Mouse (Mus musculus) cerebellum, adult 8-10 months (tissue): ENCODE results near the gene Slbp.

ENCODE experiments used
- DNase-seq: peaks from one replicate; pipeline ENCODE4 v3.0.0; 2022

The Slbp gene

DNA sequence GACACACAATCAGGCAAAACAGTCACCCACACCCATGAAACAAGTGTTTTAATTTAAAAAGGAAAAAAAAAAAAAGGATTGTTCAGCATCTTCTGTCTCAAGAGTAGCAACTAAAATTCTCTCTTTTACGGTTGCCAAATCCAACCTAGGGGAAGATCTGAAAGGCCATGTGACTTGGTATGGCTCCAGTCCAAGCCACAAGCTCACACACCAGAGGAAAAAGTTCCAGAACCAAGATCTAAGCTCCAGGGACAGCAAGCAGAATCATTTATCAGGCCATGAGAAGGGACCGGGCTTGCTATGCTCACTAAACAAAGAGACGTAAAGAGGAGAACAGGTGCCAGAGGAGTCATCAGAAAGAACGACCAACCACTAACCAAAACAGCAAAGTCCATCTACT, 24.4 kb downstream of the Slbp start:
- no peak for DNase-seq

DNA sequence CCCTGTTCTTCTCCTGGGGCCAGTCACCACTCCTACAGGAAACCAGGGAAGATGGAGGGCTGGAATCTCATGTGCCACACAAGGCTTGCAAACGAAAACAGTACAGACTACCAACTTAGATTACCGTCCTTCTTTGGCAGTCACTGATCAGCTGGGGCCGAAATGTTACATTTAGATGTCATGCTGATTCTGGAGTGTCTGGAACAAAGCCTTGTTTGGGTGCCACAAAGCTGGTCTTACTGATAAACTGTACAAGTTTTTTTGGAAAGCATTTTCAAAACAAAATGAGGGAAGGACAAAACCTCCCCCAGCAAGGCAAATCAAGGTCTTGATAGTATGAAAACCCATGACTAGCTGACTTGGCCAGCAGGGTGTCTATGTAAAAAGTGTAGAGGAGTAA, 28.6 kb downstream of the Slbp start:
- no peak for DNase-seq

DNA sequence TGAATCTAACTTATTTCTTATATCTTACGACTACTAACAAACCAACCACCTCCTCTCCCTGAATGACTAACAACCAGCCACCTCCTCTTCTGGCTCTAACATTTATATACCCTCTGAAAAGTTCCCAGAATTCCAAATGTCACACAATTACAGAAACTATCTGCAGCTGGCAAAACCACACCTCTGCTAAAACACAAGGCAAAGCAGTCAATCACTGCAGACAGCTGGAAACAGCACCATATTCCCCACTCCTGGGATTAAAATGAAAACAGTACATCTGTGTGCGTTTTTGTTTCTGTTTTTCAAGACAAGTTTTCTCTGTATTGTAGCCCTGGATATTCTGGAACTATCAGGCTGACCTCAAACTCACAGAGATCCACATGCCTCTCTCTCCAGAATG, 29.7 kb downstream of the Slbp start:
- DNase-seq: no peak

DNA sequence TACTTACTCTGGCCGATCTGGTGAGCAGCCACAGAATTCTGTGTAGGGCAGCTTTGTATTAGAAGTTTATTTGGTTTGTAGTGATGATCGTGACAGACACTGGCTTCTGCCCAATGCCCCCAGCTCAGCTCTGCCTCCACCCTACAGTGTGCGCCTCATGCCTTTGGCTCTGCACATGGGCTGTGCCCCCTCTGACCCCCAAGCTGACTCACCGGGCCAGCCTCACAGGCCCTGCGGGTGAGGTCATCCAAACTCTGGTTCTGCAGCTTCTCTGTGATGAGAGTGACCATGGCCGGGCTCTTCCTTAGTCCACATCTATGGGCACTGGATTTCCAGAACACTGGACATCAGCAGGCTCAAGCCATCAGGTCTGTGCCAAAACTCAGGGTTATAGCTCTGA, 38.0 kb downstream of the Slbp start:
- DNase-seq: no peak

DNA sequence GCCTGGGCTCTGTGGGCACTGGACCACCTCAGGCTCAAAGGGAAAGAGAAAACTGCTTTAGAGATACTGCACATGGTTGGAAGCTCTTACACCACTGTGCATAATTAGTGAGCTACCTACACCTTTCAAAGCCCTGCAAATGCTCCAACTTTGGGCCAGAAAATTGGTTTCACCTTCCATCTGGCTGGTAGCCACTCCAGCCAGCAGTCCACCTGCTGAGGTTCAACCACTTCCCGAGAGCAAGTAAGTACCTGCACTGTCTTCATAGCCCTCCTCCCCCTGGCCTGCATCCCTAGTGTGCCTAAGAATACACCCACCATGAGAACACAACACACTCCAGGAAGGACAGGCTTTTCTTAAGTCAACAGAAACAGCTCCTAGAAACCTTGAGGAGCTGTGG, 40.6 kb downstream of the Slbp start:
- peak; percentile 28 for DNase-seq

DNA sequence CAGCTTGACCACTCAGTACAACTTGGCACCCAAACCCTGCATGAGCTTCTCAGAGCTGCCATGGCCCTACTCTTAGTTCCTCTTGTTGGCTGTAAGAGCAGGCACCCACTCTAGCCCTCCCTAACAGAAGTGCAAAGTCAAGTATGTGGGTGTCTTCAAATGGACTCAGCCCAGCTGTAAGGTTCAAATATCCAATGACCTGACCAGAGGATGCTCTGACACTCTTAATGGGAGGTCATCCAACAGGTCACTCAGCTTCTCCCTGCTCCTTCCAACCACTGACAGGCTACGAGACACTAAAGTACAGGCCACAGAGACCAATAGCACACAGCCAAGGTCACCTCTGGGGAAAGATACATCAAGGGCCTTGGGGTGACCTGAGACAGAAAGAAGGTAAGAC, 43.1 kb downstream of the Slbp start:
- no peak for DNase-seq

DNA sequence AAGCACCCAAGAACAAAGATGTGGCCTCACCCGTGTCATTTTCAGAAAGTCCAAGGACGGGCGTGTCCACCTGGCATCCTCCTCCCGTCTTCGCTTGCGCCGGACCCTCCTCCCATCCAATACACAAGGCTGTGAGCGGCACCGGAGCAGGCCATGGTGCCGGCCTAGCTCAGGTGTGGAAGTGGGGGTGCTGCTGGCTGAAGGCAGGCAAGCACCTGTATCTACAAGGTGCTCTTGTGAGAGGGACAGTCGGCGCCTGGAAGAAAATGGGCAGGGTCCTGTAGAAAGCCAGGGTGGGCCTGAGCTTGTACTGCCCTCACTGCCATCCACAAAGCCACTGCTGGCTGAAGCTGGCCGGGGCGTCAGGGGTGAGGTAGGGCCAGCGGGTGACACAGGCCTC, 44.9 kb downstream of the Slbp start:
- DNase-seq: no peak

DNA sequence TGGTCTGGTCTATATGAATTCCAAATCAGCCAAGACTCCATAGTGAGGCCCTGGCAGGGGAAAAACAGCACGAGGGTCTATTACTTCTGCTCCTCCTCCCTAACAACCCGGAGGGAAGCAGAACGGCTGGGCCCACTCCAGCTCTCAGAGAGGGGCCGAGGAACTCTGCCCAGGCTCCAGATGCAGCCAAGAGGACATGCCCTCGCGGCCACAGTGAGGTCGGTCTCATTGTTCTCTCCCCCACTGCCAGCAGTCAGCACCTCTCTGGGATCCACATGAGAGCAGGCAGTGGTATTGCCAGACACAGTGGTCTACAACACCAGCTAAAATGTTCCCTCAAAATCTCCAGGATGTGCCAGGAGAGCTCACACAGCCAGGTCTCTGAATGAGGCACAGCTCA, 45.7 kb downstream of the Slbp start:
- no peak for DNase-seq

DNA sequence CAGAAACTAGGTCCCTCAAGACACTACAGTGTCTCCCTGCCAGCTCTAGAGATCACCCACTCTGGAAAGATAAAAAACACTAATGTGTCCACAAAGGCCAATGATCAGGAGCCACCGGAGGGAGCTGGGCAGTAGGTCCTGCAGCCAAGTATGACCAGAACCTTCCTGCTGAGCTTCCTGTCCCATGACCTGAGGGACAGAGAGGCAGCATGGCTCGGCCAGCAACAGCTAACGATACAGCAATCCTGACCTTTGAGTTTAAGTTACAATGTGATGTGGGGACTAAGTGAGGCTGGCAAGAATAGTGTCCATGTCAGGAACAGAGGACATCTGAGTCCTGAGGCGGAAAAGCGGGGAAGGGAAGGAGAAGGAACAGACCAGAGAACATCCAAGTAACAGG, 47.1 kb downstream of the Slbp start:
- no peak for DNase-seq

DNA sequence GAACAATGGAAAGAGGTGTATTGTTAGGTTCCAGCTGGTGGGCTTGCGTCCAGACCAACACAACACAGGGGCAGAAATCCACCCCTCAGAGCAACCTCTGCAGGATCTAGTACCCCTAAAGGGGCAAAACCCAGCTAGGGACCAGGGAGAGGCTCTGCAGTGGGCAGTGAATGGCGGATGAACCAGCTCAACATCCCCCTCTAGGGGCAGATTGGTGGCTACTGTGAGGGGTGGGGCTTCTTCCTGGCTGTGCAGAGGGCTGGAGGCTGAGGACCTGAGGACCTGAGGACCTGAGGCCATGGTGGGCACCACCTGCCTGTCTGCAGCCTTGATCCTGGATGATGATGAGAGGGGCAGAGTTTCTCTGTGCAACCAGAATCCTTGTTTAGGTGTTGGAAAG, 58.8 kb downstream of the Slbp start:
- DNase-seq: no peak

DNA sequence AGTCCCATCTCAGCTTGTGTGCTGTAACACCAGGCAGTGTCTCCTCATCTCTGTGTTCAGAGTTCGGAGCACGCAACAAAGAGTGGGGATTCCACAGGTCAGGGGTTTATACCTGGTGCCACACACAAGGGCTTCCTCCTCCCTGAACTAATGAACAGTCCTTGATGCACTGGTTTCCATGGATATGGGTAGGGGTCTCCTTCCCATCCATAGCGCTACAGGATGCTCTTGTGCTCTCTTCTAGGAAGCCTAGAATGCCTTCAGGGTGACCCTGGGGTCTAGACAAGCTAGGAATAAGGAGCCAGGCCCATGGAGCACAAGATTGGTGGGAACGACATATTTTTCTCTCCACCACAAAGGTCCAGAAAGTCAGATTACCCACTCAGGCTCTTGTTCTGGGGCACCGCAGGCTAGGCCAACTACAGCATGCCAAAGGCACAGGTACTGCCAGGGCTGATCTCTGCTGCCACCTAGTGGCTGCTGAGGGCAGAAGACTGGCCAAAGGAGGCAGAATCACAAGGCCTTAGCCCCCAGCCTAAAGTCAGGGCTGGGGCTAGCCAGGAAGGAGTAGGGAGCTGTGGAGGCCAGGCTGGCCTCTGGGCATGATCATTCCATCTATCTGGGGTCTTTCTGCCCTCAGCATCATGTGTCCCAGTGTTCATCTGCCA, 63.0 kb downstream of the Slbp start:
- peak; percentile 70 for DNase-seq

DNA sequence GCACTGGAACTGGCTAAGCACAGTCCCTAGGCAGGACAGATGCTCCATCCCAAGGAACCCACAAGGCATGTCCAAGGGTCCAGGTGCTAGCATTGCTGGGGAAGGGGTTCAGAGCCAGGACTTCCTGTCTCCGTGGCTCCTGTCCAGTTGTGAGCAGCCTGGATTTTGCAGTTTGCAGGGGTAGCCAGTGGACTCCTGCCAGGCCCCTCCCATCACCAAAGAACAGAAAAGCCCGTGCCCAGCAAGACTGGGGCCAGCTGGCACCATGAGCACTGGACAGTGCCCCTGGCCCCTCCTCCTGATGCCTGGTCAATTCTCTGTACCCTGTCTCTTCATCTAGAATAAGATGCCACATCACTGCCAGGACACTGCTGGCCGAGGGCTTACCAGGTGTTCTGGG, 64.3 kb downstream of the Slbp start:
- no peak for DNase-seq

DNA sequence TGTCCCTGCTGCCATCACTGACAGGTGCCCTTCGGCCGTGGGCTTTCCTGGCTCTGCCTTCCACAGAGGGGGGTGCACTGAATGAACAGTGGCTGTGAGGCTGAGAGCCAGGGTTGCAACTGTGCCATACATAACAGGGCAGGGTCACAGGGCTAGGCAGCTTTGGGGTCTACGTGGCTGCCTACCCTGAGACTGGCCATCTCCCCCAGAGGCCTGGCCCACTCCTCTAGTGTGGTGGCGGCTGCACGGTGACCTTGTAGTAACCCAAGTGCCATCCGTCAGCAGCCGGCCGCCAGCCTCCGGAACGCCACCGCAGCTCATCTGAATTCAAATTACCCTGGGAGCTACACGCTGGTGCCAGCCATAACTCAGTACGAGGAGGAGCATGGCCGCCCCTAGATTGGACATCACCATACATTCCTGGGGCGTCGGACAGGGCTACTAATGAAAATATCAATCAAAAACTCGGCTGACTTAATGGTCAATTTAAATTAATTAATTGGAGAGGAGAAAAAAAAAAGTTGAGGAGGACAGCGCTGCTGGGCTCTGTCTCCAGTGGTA, 64.8 kb downstream of the Slbp start:
- DNase-seq: no peak
